ENCODE assay signal across 22 mouse cellular contexts in genomic region chr3:154682570-154682969, GRCm38 (mm10). TPM values are rescaled to one million over a fixed set of nuclear protein-coding genes. Genes with fewer than 3 reads are reported as not detected.
"Had no signal": no experiment of that assay in that cellular context is flagged by ENCODE, and none has a peak within 500 bp of the region (broad histone marks: within the 10 kb centered on the region; RNA-seq: fewer than 3 reads in every experiment).

No protein-coding gene starts in this region.

- H3K4me1 ChIP-seq: liver, embryonic 15.5 days; lung, embryonic 15.5 days; megakaryocyte, embryonic 14.5 days; midbrain, embryonic 13.5 days; midbrain, embryonic 15.5 days; neural tube, embryonic 13.5 days had no signal

- DNase-seq: liver, postnatal 0 days; lung, adult 2 months; lung, postnatal 14 days; lung, postnatal 36 days; retina, postnatal 1 day; right cerebral cortex, adult 18-20 months; right cerebral cortex, postnatal 25 days; right cerebral cortex, postnatal 4 days; spleen, adult 18-20 months; thymus, adult 18-20 months; thymus, postnatal 14 days; thymus, postnatal 36 days had no signal

- H3K27me3 ChIP-seq: liver, embryonic 15.5 days; lung, embryonic 15.5 days; megakaryocyte, embryonic 14.5 days; midbrain, embryonic 13.5 days; midbrain, embryonic 15.5 days; neural tube, embryonic 13.5 days had no signal

- H3K9ac ChIP-seq: liver, embryonic 15.5 days; liver, postnatal 0 days; lung, embryonic 15.5 days; midbrain, embryonic 13.5 days; midbrain, embryonic 15.5 days; neural tube, embryonic 13.5 days had no signal

- H3K4me3 ChIP-seq: liver, embryonic 15.5 days; lung, embryonic 15.5 days; megakaryocyte, embryonic 14.5 days; midbrain, embryonic 13.5 days; midbrain, embryonic 15.5 days; neural tube, embryonic 13.5 days had no signal

- H3K9me3 ChIP-seq: liver, embryonic 15.5 days; lung, embryonic 15.5 days; midbrain, embryonic 13.5 days; midbrain, embryonic 15.5 days; neural tube, embryonic 13.5 days had no signal

- H3K4me2 ChIP-seq: liver, embryonic 15.5 days; lung, embryonic 15.5 days; midbrain, embryonic 11.5 days; midbrain, embryonic 13.5 days; midbrain, embryonic 15.5 days; neural tube, embryonic 13.5 days had no signal

- H3K36me3 ChIP-seq: liver, embryonic 15.5 days; lung, embryonic 15.5 days; midbrain, embryonic 13.5 days; midbrain, embryonic 15.5 days; neural tube, embryonic 13.5 days had no signal

- ATAC-seq: liver, postnatal 0 days; lung, postnatal 0 days; midbrain, embryonic 13.5 days; midbrain, embryonic 15.5 days had no signal

- H3K27ac ChIP-seq: liver, embryonic 15.5 days; lung, embryonic 15.5 days; macrophage; midbrain, embryonic 13.5 days; midbrain, embryonic 15.5 days; neural tube, embryonic 13.5 days had no signal

RNA-seq across cellular contexts. Expression of gene Erich3, which starts 18.9 kb away (rescaled TPM):
- polyA plus RNA-seq: liver, embryonic 15.5 days; liver, postnatal 0 days; macrophage; small intestine, adult 2 months had no signal
